Mouse (Mus musculus): Measurements from ENCODE around the gene Pla2g12a. TPM values are rescaled to one million over a fixed set of nuclear protein-coding genes. Genes with fewer than 3 reads are reported as not detected.

Pla2g12a gene
- total RNA-seq, 2 experiments from 2014 or later = 86.2 to 154 TPM

DNA sequence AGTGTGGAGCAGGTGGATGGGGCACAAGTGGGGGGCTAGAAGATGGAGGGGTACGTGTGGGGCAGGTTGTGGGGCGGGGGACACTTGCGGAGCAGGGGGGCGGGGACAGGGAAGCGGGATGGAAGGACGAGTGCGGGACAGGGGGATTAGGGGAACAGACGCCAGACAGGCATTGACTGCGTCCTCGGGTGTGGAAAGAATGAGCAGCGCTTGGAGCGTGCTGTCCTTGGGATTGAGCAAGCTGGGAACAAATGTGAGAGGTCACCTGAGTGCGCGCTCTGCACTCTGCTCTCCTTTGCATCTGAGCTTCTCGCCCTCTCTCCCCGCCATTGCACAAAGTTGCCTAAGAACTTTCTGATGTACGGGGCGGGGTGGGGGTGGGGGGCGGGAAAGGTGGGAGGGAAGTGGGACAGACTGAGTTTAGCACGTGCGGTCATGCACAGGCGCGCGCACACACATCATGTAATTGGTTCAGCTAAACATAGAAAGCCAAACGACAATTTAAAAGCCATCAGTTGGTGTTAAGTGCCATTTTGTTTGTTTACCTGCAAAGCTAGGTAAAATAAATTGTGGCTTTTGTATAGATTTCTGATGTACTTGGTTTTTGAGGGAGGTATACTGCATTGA lies 838 bp downstream of the Pla2g12a start:
- H3K4me3 ChIP-seq = peak overlapping the region; percentile 96
- peak; percentile 70 for DNase-seq
- peak overlapping the region; percentile 92 for H3K27ac ChIP-seq
- no peak for TF ChIP-seq CTCF (IDR thresholded peaks at IDR 0.05)
- intact Hi-C loops (cut with DNase I) = loop anchor here (2.0 to 5.0 kb wide), 2 partner anchors 48 to 178 kb away; partner anchors contain the start of gene Gar1

DNA sequence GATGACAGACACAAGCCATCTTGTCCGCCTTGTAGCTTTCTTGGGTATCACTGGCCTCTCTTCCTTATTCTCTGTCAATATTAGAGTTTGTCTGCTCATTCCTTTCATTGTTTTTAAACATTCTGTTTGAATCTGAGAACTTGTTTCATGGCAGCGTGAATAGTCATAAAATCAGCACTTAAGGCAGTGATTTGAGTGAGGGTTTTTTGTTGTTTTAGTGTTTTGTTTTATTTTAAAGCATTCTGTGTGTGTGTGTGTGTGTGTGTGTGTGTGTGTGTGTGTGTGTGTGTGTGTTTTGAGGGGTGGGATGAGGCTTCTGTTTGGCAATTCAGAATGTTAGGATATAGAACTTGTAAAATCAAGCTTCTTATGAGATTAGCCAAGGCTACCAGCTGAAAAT lies 1.5 kb downstream of the Pla2g12a start:
- H3K27ac ChIP-seq = peak overlapping the region; percentile 92
- intact Hi-C loops (cut with DNase I) = loop anchor here (2.0 to 5.0 kb wide), 2 partner anchors 49 to 177 kb away; partner anchors contain the start of gene Gar1
- peak overlapping the region; percentile 96 for H3K4me3 ChIP-seq
- no peak for TF ChIP-seq CTCF (IDR thresholded peaks at IDR 0.05)
- no peak for DNase-seq

DNA sequence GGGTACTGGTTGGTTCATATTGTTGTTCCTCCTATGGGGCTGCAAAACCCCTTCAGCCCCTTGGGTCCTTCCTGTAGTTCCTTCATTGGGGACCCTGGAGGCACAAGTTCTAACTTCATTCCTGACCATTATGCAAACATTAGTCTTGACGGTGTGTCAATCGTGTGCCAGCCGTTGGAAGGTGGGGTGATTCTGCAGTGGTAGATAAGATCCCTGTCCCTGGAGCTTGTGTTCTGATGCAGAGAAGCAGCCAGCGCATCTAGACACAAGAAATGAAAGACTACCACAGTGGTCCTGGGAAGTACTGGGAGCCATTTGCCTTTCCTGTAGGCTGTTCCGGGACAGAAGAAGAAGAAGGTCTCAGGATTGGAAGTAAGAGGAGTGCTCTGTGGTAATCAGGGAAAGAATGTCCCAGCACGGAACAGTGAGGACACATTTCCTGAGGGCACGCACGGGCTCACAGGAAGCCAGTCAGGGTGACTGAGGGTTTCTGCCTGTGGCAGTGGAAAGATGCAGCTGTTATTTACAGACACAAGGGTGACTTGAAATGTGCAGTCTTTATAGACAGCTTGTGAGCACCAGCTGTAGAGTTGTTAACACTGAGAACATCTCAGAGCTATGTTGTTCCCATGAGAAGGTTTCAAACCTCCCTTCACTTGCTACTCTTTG lies 2.7 kb downstream of the Pla2g12a start:
- intact Hi-C loops (cut with DNase I) = no loop called here
- Histone ChIP-seq H3K27ac (peak overlapping the region; percentile 62), H3K4me3 (no peak overlapping the region)
- DNase-seq = no peak
- TF ChIP-seq CTCF (IDR thresholded peaks at IDR 0.05) = no peak

DNA sequence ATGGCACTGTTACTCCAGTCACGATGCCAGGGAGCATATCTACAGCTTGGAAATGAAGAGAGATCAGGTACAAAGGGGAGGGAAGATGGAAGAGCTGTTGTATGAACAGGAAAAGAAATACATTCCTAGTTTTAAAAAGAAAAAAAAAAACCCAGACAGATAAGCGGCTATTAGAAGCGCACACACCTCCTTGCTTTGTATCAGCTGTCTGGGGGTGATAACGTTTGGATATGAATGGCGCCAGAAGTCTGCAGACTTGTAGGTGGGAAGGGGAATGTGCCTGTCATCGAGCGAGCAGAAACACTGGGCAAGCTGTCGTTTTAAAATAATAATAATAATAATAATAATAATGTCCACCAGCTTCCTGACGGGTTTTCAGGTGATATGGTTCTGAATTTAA lies 7.2 kb downstream of the Pla2g12a start:
- no peak for DNase-seq
- TF ChIP-seq CTCF (IDR thresholded peaks at IDR 0.05) = no peak
- intact Hi-C loops (cut with DNase I) = no loop called here
- Histone ChIP-seq H3K27ac (no peak overlapping the region), H3K4me3 (no peak overlapping the region)

DNA sequence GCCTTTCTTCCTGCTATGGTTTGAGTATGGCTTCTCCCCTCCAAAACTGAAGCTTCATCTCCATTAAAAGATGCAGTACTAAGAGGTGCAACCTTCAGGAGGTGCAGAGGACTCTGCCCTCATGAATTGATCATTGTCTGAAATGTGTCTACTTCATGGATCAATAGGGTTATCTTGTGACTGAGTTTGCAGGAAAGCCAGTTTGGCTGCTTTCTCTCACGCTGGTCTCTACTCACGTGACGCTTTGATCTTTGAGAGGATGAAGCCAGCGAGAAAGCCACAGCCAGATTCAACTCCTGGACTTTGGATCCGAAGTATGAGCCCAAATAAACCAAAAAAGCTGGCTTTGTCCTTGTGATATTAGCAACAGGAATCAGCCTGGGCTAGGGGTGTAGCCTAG lies 8.0 kb downstream of the Pla2g12a start:
- no peak for TF ChIP-seq CTCF (IDR thresholded peaks at IDR 0.05)
- intact Hi-C loops (cut with DNase I) = no loop called here
- no peak overlapping the region for H3K4me3 ChIP-seq
- no peak for DNase-seq
- H3K27ac ChIP-seq = no peak overlapping the region

DNA sequence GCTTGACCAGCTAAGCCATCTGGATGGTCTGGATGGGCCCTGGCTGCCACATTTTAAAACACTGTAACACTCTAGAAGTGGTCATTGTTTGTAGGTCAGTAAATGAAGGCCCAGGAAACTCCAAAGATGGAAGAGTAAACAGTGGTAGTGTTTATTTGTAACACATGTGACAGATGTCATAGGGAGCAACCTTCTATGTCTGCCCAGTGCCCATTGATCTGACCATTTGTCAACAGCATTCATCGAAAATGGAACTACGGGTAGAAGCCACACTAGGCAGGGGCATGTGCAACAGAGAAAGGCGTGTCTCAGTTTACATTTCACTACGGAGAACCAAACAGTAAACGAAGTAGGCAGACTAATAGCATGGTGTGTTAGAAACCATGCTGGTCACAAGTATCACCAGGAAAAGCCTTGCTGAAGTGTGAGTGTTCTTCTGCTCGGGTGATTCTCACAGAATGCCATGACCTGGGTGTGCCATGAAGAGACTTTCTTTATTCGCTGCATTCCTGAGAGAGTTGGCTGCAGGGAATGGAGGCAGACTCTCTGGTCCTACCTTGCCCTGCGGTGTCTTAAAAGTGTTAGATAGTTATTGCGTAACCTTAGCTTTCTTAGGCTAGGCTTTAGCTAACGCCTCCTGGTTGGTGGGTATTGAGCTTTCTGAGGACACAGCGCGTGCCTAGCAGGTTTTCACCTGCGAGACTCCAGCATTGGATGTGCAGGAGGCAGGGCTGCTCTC lies 9.5 kb downstream of the Pla2g12a start:
- Histone ChIP-seq H3K4me3 (no peak overlapping the region), H3K27ac (no peak overlapping the region)
- DNase-seq = no peak
- no peak for TF ChIP-seq CTCF (IDR thresholded peaks at IDR 0.05)
- intact Hi-C loops (cut with DNase I) = no loop called here

DNA sequence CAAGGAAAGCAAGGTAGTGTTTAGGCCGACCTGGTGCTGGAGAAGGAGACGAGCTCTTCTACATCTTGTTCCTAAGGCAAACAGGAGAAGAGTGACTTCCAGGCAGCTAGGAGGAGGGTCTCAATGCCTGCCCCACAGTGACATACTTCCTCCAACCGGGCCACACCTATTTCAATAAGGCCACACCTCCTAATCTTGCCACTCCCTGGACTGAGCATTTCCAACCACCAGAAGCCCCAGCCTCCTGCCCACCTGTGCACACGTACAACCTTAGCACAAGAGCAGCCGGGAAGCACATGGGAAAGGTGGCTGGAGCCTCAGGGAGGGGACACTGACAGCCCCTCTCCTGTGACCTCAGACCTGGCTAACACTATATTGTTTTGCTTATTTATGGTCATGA lies 13.6 kb downstream of the Pla2g12a start:
- DNase-seq = no peak
- no peak overlapping the region for H3K4me3 ChIP-seq
- no peak overlapping the region for H3K27ac ChIP-seq
- intact Hi-C loops (cut with DNase I) = no loop called here
- no peak for TF ChIP-seq CTCF (IDR thresholded peaks at IDR 0.05)

- DNase-seq = no peak
- Histone ChIP-seq H3K4me3 (no peak overlapping the region), H3K27ac (no peak overlapping the region)
- TF ChIP-seq CTCF (IDR thresholded peaks at IDR 0.05) = no peak
- intact Hi-C loops (cut with DNase I) = no loop called here
Observed at GRCm38 (mm10) chr3:129893143-129893542, 14.7 kb downstream of the Pla2g12a start.

GRCm38 (mm10) chr3:129896591-129896990 lies 18.2 kb downstream of the Pla2g12a start:
- intact Hi-C loops (cut with DNase I) = no loop called here
- no peak overlapping the region for H3K4me3 ChIP-seq
- H3K27ac ChIP-seq = no peak overlapping the region
- DNase-seq = no peak
- TF ChIP-seq CTCF (IDR thresholded peaks at IDR 0.05) = no peak

GRCm38 (mm10) chr3:129898886-129899285 lies 20.5 kb downstream of the Pla2g12a start:
- intact Hi-C loops (cut with DNase I) = no loop called here
- no peak for DNase-seq
- TF ChIP-seq CTCF (IDR thresholded peaks at IDR 0.05) = no peak
- Histone ChIP-seq H3K4me3 (no peak overlapping the region), H3K27ac (no peak overlapping the region)

- intact Hi-C loops (cut with DNase I) = no loop called here
- TF ChIP-seq CTCF (IDR thresholded peaks at IDR 0.05) = no peak
- peak; percentile 89 for DNase-seq
Observed at GRCm38 (mm10) chr3:129901271-129901809, 22.9 kb downstream of the Pla2g12a start, which contains the start of gene Casp6. Gene Casp6, plus strand, starts transcription at chr3:129901425.

DNA sequence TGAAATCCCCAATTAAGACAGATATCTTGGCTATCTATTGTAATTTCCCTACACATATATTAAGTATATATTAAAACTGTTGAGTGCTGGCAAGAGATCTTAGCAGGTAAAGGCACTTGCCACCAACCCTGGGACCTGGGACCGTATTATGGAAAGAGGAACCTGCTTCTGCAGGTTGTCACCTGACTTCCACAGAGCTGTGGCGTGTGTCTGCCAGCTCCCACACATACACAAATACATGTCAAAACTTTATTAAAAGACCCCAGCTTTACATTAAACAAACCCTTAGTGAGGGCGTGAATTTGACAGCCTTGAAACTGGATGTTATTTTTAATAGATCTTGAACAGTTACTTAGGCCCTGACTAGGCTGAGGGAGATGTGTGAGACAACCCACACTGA lies 25.0 kb downstream of the Pla2g12a start:
- intact Hi-C loops (cut with DNase I) = no loop called here
- no peak overlapping the region for H3K4me3 ChIP-seq
- no peak for DNase-seq
- no peak overlapping the region for H3K27ac ChIP-seq
- TF ChIP-seq CTCF (IDR thresholded peaks at IDR 0.05) = no peak

More at GRCm38 (mm10) chr3:129901271-129901809, 22.9 kb downstream of the Pla2g12a start, which contains the start of gene Casp6:
- H3K27ac ChIP-seq = peak within 1 kb of the TSS; percentile 77
- peak within 1 kb of the TSS; percentile 91 for H3K4me3 ChIP-seq

DNA sequence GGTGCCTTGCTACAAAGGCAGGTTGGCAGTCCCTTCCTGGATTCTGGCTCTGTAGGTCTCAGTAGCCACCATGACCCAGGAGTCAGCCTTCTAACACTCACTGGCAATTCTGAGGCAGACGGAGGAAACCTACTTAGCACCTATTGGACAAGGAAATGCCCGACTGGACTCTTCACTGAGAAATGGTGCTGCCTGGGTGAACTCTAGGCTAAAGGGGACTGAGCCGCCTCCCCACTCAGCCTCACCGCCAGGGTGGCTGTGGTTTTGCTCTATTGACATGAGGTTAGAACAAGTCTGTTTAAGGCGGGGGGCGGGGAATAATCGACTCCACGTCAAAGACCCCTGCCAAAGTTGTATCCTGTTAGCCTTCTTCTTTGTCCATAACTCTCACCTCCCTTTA lies 25.5 kb downstream of the Pla2g12a start:
- Histone ChIP-seq H3K27ac (no peak overlapping the region), H3K4me3 (no peak overlapping the region)
- intact Hi-C loops (cut with DNase I) = no loop called here
- no peak for TF ChIP-seq CTCF (IDR thresholded peaks at IDR 0.05)
- DNase-seq = no peak
